Mouse (Mus musculus): ENCODE results near the gene Lmf2. TPM values are rescaled to one million over a fixed set of nuclear protein-coding genes. Genes with fewer than 3 reads are reported as not detected.
A peak's percentile ranks its signal among the peaks of the same experiment; 100 is the strongest.

Lmf2 gene
- polyA plus RNA-seq, 2 experiments, result 49.1 to 55.7 TPM

DNA sequence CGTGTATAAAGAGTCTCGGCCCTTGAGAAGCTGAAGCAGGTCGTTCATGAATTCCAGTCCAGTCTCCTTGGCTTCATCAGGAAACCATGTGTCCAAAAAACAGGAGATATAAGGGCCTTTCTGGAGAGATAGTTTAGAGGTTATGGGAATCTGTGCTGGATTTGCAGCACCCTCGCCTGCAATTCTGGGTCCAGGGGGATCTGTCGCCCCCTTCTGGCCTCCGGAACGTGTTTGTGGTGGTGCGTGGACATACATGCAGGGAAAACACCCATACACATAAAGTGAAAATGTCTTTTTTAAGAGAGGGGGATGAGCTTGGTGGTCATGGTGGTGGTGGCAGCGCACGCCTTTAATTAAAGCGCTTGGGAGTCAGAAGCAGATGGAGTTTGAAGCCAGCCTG lies 39.3 kb downstream of the Lmf2 start:
- ATAC-seq (ENCODE audit: low FRiP score, low read depth) (no peak), DNase-seq (ENCODE audit: low spot score) (no peak)
- 68% methylated on average over 11 of the region's 11 CpGs for WGBS
- Histone ChIP-seq H3K27me3 (ENCODE audit: control insufficient read depth, insufficient read depth, low read length) (no peaks in the 10 kb centered on the region), H3K36me3 (ENCODE audit: control insufficient read depth, insufficient read depth, low read length) (no peaks in the 10 kb centered on the region), H3K4me3 (replicated peaks; ENCODE audit: low read length) (no peak overlapping the region), H3K4me2 (replicated peaks; ENCODE audit: low read depth, low read length, severe bottlenecking) (no peak overlapping the region), H3K9me3 (ENCODE audit: control insufficient read depth, low read length) (no peaks in the 10 kb centered on the region), H3K27ac (replicated peaks; ENCODE audit: low read depth, low read length) (no peak overlapping the region), H3K4me1 (ENCODE audit: control insufficient read depth, insufficient read depth, low read length) (peaks cover 9% of the 10 kb centered on the region), H3K9ac (ENCODE audit: low read depth, low read length, severe bottlenecking) (no peak overlapping the region)
- TF ChIP-seq POLR2A (IDR thresholded peaks at IDR 0.05; ENCODE audit: borderline replicate concordance, extremely low read depth, insufficient read depth, insufficient read length), result no peak

DNA sequence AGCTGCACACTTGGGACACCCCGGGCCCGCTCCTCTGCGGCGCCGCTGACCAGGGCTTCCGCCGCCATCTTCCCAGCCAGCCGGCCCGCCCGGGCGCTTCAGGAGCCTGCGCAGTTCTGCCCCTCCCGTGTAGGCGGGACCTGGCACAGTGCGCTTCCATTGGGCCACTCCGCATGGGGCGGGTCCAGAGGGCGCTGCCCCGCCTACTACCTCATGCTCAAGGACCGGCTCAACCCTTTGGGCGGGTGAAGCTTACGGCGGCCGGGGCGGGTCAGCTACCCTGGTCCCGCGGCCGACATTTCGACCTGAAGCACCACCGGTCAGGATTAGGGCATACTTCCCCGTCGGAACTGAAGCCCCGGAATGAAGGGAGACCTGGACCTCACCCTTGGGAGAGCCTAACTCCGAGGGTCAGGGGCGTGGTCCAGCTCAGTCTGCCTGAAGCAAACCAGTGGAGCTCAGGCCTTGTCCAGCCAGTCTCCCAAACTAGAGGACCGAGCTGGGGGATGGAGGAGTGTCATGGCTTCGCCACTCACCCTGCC lies 40.2 kb downstream of the Lmf2 start, which contains the start of gene Sbf1:
TSS of gene Sbf1 (minus strand) at position 122 of the 542 bp plus-strand sequence.
- TF ChIP-seq POLR2A (IDR thresholded peaks at IDR 0.05; ENCODE audit: borderline replicate concordance, extremely low read depth, insufficient read depth, insufficient read length), result peak; percentile 77; the same call in 1 of the 2 replicates
- Histone ChIP-seq H3K4me3 (replicated peaks; ENCODE audit: low read length) (peak within 1 kb of the TSS; percentile 98), H3K36me3 (ENCODE audit: control insufficient read depth, insufficient read depth, low read length) (no peaks in the 10 kb centered on the region), H3K9ac (ENCODE audit: low read depth, low read length, severe bottlenecking) (peak within 1 kb of the TSS; percentile 83), H3K27ac (replicated peaks; ENCODE audit: low read depth, low read length) (0 out of 2 replicates have a peak within 1 kb of the TSS, but pooled peaks have one; percentile 33), H3K4me2 (replicated peaks; ENCODE audit: low read depth, low read length, severe bottlenecking) (peak within 1 kb of the TSS; percentile 84), H3K27me3 (ENCODE audit: control insufficient read depth, insufficient read depth, low read length) (no peaks in the 10 kb centered on the region), H3K9me3 (ENCODE audit: control insufficient read depth, low read length) (no peaks in the 10 kb centered on the region), H3K4me1 (ENCODE audit: control insufficient read depth, insufficient read depth, low read length) (peaks cover 9% of the 10 kb centered on the region)
- ATAC-seq (ENCODE audit: low FRiP score, low read depth) (peak; percentile 100), DNase-seq (ENCODE audit: low spot score) (peak; percentile 97)
- WGBS, result 1% methylated on average over 35 of the region's 37 CpGs

DNA sequence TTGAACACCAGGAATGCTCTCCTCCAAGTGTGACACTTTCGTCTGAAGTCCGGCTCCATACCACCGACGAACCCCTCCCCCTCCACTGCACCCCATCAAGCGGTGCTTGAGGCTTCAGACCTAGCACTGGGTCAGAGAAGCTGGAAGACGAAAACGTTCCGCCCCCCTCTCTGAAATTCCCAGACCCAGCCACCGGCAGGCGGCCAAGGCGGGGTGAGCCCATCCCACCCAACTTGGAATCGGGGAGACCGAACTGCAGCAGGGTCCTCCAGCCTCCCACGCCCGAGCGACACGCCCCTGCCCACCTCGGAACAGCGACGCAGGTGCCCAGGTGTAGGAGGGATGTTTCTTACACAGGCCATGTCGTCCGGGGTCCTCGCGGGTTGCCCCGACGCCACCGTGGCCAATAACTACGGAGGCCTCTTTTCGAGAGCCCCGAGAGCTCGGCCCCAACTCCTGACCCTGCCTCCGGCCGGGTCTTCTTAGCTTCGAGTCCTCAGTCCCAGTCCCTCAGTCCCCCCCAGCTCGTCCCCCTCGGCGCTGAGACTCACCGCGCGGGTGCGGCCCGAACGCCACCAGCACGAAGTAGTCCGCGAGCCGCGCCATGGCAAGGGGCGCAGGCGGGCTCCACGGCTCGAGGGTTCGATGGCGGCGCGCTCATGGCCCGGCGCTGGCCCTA lies 40.8 kb downstream of the Lmf2 start:
- peak overlapping the region; percentile 98 for H3K4me3 ChIP-seq (replicated peaks; ENCODE audit: low read length)
- DNase-seq (ENCODE audit: low spot score) (no peak), ATAC-seq (ENCODE audit: low FRiP score, low read depth) (peak; percentile 39)
- no peaks in the 10 kb centered on the region for H3K36me3 ChIP-seq (ENCODE audit: control insufficient read depth, insufficient read depth, low read length)
- TF ChIP-seq POLR2A (IDR thresholded peaks at IDR 0.05; ENCODE audit: borderline replicate concordance, extremely low read depth, insufficient read depth, insufficient read length), result no peak
- no peaks in the 10 kb centered on the region for H3K9me3 ChIP-seq (ENCODE audit: control insufficient read depth, low read length)
- H3K27ac ChIP-seq (replicated peaks; ENCODE audit: low read depth, low read length), result 0 out of 2 replicates have a peak overlapping the region, but pooled peaks have one; percentile 33
- H3K4me2 ChIP-seq (replicated peaks; ENCODE audit: low read depth, low read length, severe bottlenecking), result peak overlapping the region; percentile 84
- H3K27me3 ChIP-seq (ENCODE audit: control insufficient read depth, insufficient read depth, low read length), result no peaks in the 10 kb centered on the region
- WGBS, result under 1% methylated on average over 47 of the region's 58 CpGs
- H3K9ac ChIP-seq (ENCODE audit: low read depth, low read length, severe bottlenecking), result peak overlapping the region; percentile 83
- H3K4me1 ChIP-seq (ENCODE audit: control insufficient read depth, insufficient read depth, low read length), result peaks cover 9% of the 10 kb centered on the region

DNA sequence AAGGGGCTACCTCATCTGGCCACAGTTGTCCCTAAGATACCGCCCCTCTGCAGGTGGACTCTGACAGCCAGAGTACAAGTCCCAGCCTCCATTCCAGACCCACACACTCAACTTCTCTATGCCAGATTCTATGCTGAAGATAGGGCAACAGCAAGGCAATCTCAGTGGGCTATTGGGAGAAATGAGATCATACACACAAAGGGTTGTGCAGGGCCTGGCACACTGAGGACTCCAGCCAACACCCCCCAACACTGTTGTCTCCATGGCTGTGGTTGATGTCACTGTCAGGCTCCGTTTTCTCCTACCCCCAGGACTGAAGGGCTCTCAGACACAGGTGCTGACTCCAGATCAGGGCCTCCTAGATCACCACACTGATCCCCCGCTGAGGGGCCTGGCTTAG lies 41.4 kb downstream of the Lmf2 start:
- peak overlapping the region; percentile 83 for H3K9ac ChIP-seq (ENCODE audit: low read depth, low read length, severe bottlenecking)
- H3K27me3 ChIP-seq (ENCODE audit: control insufficient read depth, insufficient read depth, low read length), result no peaks in the 10 kb centered on the region
- DNase-seq (ENCODE audit: low spot score) (no peak), ATAC-seq (ENCODE audit: low FRiP score, low read depth) (no peak)
- no peak overlapping the region for H3K27ac ChIP-seq (replicated peaks; ENCODE audit: low read depth, low read length)
- H3K4me1 ChIP-seq (ENCODE audit: control insufficient read depth, insufficient read depth, low read length), result peaks cover 9% of the 10 kb centered on the region
- peak overlapping the region; percentile 98 for H3K4me3 ChIP-seq (replicated peaks; ENCODE audit: low read length)
- WGBS, result 36% methylated on average over 3 of the region's 3 CpGs
- H3K4me2 ChIP-seq (replicated peaks; ENCODE audit: low read depth, low read length, severe bottlenecking), result peak overlapping the region; percentile 84
- H3K36me3 ChIP-seq (ENCODE audit: control insufficient read depth, insufficient read depth, low read length), result no peaks in the 10 kb centered on the region
- TF ChIP-seq POLR2A (IDR thresholded peaks at IDR 0.05; ENCODE audit: borderline replicate concordance, extremely low read depth, insufficient read depth, insufficient read length), result no peak
- H3K9me3 ChIP-seq (ENCODE audit: control insufficient read depth, low read length), result no peaks in the 10 kb centered on the region

DNA sequence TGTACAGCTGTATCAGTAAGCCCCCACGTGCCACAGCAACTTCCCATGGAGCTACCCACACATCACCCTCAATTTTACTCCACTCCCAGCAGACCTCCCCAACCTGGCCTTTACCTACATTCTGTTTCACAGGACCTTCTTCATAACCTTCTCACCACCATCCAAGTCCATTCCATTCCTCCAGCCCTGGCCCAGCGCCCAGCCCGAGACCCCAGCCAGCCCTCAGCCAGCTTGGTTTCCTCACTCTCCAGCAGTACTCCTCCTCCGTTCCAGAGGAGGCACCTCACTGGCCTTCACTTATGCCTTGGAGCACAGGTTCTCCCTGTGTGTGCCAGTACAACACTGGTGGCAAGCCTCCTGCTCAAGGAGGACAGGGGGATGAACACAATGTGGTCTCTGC lies 42.1 kb downstream of the Lmf2 start:
- no peak overlapping the region for H3K9ac ChIP-seq (ENCODE audit: low read depth, low read length, severe bottlenecking)
- no peaks in the 10 kb centered on the region for H3K36me3 ChIP-seq (ENCODE audit: control insufficient read depth, insufficient read depth, low read length)
- 75% methylated on average over 4 of the region's 4 CpGs for whole genome bisulfite sequencing
- ATAC-seq (ENCODE audit: low FRiP score, low read depth) (no peak), DNase-seq (ENCODE audit: low spot score) (no peak)
- H3K4me1 ChIP-seq (ENCODE audit: control insufficient read depth, insufficient read depth, low read length), result peaks cover 9% of the 10 kb centered on the region
- H3K27me3 ChIP-seq (ENCODE audit: control insufficient read depth, insufficient read depth, low read length), result no peaks in the 10 kb centered on the region
- no peak overlapping the region for H3K27ac ChIP-seq (replicated peaks; ENCODE audit: low read depth, low read length)
- no peak overlapping the region for H3K4me3 ChIP-seq (replicated peaks; ENCODE audit: low read length)
- H3K4me2 ChIP-seq (replicated peaks; ENCODE audit: low read depth, low read length, severe bottlenecking), result no peak overlapping the region
- TF ChIP-seq POLR2A (IDR thresholded peaks at IDR 0.05; ENCODE audit: borderline replicate concordance, extremely low read depth, insufficient read depth, insufficient read length), result no peak
- no peaks in the 10 kb centered on the region for H3K9me3 ChIP-seq (ENCODE audit: control insufficient read depth, low read length)
